Mouse (Mus musculus) MEL (cell line): ENCODE results near the gene A730015C16Rik. TPM values are rescaled to one million over a fixed set of nuclear protein-coding genes. Genes with fewer than 3 reads are reported as not detected.

ENCODE experiments used
- DNase-seq: peaks from one replicate; pipeline ENCODE4 v3.0.0; 2011; ENCODE audit warnings: low read depth, low spot score
- H3K27ac ChIP-seq: 2 replicates; pipeline ENCODE4 v1.5.1; 2012; ENCODE audit warnings: low read depth, mild to moderate bottlenecking, control low read depth, low read length, moderate library complexity; ENCODE audit not compliant: control insufficient read depth
- H3K27me3 ChIP-seq, 2 experiments: fragments of 150-350 bp in 1 of 2; sonication (generic) in 1 of 2; 2 replicates each; pipeline ENCODE4 v1.6.1; 2012; ENCODE audit warnings: low read length in 2 of 2, mild to moderate bottlenecking in 2 of 2, improper control_type of control experiment in 1 of 2, moderate library complexity in 1 of 2; ENCODE audit not compliant: insufficient read depth in 2 of 2, control insufficient read depth in 1 of 2
- H3K36me3 ChIP-seq, 2 experiments: 2 replicates each; pipeline ENCODE4 v1.6.1; 2012 to 2014; ENCODE audit warnings: low read length in 2 of 2, improper control_type of control experiment in 1 of 2, inconsistent platforms in 1 of 2, mild to moderate bottlenecking in 1 of 2; ENCODE audit not compliant: insufficient read depth in 2 of 2, control insufficient read depth in 1 of 2
- H3K4me1 ChIP-seq, 2 experiments: fragments of 150-350 bp in 1 of 2; sonication (generic) in 1 of 2; 2 replicates each; pipeline ENCODE4 v1.6.1; 2012; ENCODE audit warnings: low read length in 2 of 2, improper control_type of control experiment in 1 of 2, mild to moderate bottlenecking in 1 of 2; ENCODE audit not compliant: insufficient read depth in 2 of 2, control insufficient read depth in 1 of 2
- H3K4me3 ChIP-seq, 2 experiments: fragments of 150-350 bp in 1 of 2; sonication (generic) in 1 of 2; 2 replicates each; pipeline ENCODE4 v1.5.1; 2012; ENCODE audit warnings: low read depth in 2 of 2, low read length in 2 of 2, mild to moderate bottlenecking in 2 of 2, moderate library complexity in 2 of 2, control low read depth in 1 of 2, improper control_type of control experiment in 1 of 2; ENCODE audit not compliant: control insufficient read depth in 1 of 2, insufficient read depth in 1 of 2
- H3K79me2 ChIP-seq: 2 replicates; pipeline ENCODE4 v1.6.1; 2012; ENCODE audit warnings: mild to moderate bottlenecking, low read length, moderate library complexity; ENCODE audit not compliant: control insufficient read depth, poor library complexity, insufficient read depth
- H3K9ac ChIP-seq: 2 replicates; pipeline ENCODE4 v1.6.1; 2012; ENCODE audit warnings: low read depth, mild to moderate bottlenecking, control low read depth, low read length, moderate library complexity; ENCODE audit not compliant: control insufficient read depth, poor library complexity, severe bottlenecking
- H3K9me3 ChIP-seq: fragments of 150-350 bp; sonication (generic); replicated peaks from 2 replicates; pipeline ENCODE4 v1.6.1; 2012; ENCODE audit warnings: mild to moderate bottlenecking, low read length, improper control_type of control experiment, moderate library complexity; ENCODE audit not compliant: insufficient read depth
- BHLHE40 ChIP-seq: IDR thresholded peaks from 2 replicates; pipeline ENCODE4 v1.6.1; 2012; ENCODE audit warnings: low read depth, mild to moderate bottlenecking, inconsistent platforms, low read length, improper control_type of control experiment, borderline replicate concordance
- CTCF ChIP-seq, 3 experiments: IDR thresholded peaks in 2 of 3; conservative IDR thresholded peaks in 1 of 3; 2 replicates each; pipeline ENCODE4 v1.5.1; 2011 to 2012; ENCODE audit warnings: low read length in 3 of 3, low read depth in 2 of 3, mild to moderate bottlenecking in 2 of 3, improper control_type of control experiment in 1 of 3, inconsistent platforms in 1 of 3, mixed read lengths in 1 of 3, moderate library complexity in 1 of 3; ENCODE audit not compliant: control insufficient read depth in 1 of 3, insufficient read depth in 1 of 3, poor library complexity in 1 of 3, severe bottlenecking in 1 of 3
- E2F4 ChIP-seq: IDR thresholded peaks from 2 replicates; pipeline ENCODE4 v1.6.1; 2011; ENCODE audit warnings: low read depth, low read length, improper control_type of control experiment, borderline replicate concordance
- ELF1 ChIP-seq: IDR thresholded peaks from 2 replicates; pipeline ENCODE4 v1.6.1; 2014; ENCODE audit warnings: low read depth, mild to moderate bottlenecking, inconsistent platforms, low read length, improper control_type of control experiment, moderate library complexity
- EP300 ChIP-seq, 2 experiments: IDR thresholded peaks; 2 replicates each; pipeline ENCODE4 v1.6.1; 2011; ENCODE audit warnings: improper control_type of control experiment in 2 of 2, low read length in 2 of 2, low read depth in 1 of 2, mild to moderate bottlenecking in 1 of 2
- ETS1 ChIP-seq: IDR thresholded peaks from 2 replicates; pipeline ENCODE4 v1.6.1; 2012; ENCODE audit warnings: low read depth, mild to moderate bottlenecking, inconsistent platforms, low read length, improper control_type of control experiment, moderate library complexity
- GABPA ChIP-seq: IDR thresholded peaks from 2 replicates; pipeline ENCODE4 v1.6.1; 2012; ENCODE audit warnings: low read depth, mild to moderate bottlenecking, inconsistent platforms, low read length, improper control_type of control experiment, moderate library complexity
- GATA1 ChIP-seq: IDR thresholded peaks from 2 replicates; pipeline ENCODE4 v1.6.1; 2011; ENCODE audit warnings: low read depth, low read length, improper control_type of control experiment
- HCFC1 ChIP-seq: IDR thresholded peaks from 2 replicates; pipeline ENCODE4 v1.6.1; 2012; ENCODE audit warnings: low read depth, mild to moderate bottlenecking, inconsistent platforms, low read length, improper control_type of control experiment, moderate library complexity
- KAT2A ChIP-seq: conservative IDR thresholded peaks from 2 replicates; pipeline ENCODE4 v1.6.1; 2012; ENCODE audit warnings: low read depth, low read length, improper control_type of control experiment, inconsistent platforms
- MAX ChIP-seq: IDR thresholded peaks from 2 replicates; pipeline ENCODE4 v1.6.1; 2011; ENCODE audit warnings: low read length, improper control_type of control experiment
- MXI1 ChIP-seq: IDR thresholded peaks from 2 replicates; pipeline ENCODE4 v1.6.1; 2011; ENCODE audit warnings: mild to moderate bottlenecking, low read depth, low read length, improper control_type of control experiment
- MYB ChIP-seq: IDR thresholded peaks from 2 replicates; pipeline ENCODE4 v1.6.1; 2011; ENCODE audit warnings: mild to moderate bottlenecking, low read depth, low read length, improper control_type of control experiment
- MYC ChIP-seq: IDR thresholded peaks from 2 replicates; pipeline ENCODE4 v1.6.1; 2011; ENCODE audit warnings: low read depth, mild to moderate bottlenecking, low read length, improper control_type of control experiment, moderate library complexity
- NELFE ChIP-seq: IDR thresholded peaks from 2 replicates; pipeline ENCODE4 v1.6.1; 2011; ENCODE audit warnings: low read depth, low read length, improper control_type of control experiment
- POLR2A ChIP-seq, 2 experiments: IDR thresholded peaks; 2 replicates each; pipeline ENCODE4 v1.6.1; 2011 to 2012; ENCODE audit warnings: low read length in 2 of 2, mild to moderate bottlenecking in 2 of 2, control low read depth in 1 of 2, improper control_type of control experiment in 1 of 2, low read depth in 1 of 2, moderate library complexity in 1 of 2; ENCODE audit not compliant: control insufficient read depth in 1 of 2, insufficient read depth in 1 of 2, poor library complexity in 1 of 2
- POLR2AphosphoS2 ChIP-seq: IDR thresholded peaks from 2 replicates; pipeline ENCODE4 v1.6.1; 2011; ENCODE audit warnings: low read length, improper control_type of control experiment
- RCOR1 ChIP-seq: IDR thresholded peaks from 2 replicates; pipeline ENCODE4 v1.6.1; 2012; ENCODE audit warnings: low read depth, mild to moderate bottlenecking, inconsistent platforms, low read length, improper control_type of control experiment
- SIN3A ChIP-seq: IDR thresholded peaks from 2 replicates; pipeline ENCODE4 v1.6.1; 2012; ENCODE audit warnings: low read length, improper control_type of control experiment, inconsistent platforms
- SMC3 ChIP-seq: IDR thresholded peaks from 2 replicates; pipeline ENCODE4 v1.6.1; 2011; ENCODE audit warnings: low read depth, low read length, improper control_type of control experiment
- TBP ChIP-seq: IDR thresholded peaks from 2 replicates; pipeline ENCODE4 v1.8.0; 2011; ENCODE audit warnings: low read depth, low read length, improper control_type of control experiment
- TCF12 ChIP-seq: IDR thresholded peaks from 2 replicates; pipeline ENCODE4 v1.6.1; 2014; ENCODE audit warnings: low read depth, mild to moderate bottlenecking, inconsistent platforms, low read length, improper control_type of control experiment, moderate library complexity
- UBTF ChIP-seq: IDR thresholded peaks from 2 replicates; pipeline ENCODE4 v1.6.1; 2012; ENCODE audit warnings: low read depth, mild to moderate bottlenecking, inconsistent platforms, low read length, improper control_type of control experiment, moderate library complexity, borderline replicate concordance; ENCODE audit not compliant: insufficient read depth
- USF1 ChIP-seq: IDR thresholded peaks from 2 replicates; pipeline ENCODE4 v1.6.1; 2014; ENCODE audit warnings: low read depth, mild to moderate bottlenecking, inconsistent platforms, low read length, improper control_type of control experiment, moderate library complexity
- USF2 ChIP-seq, 2 experiments: IDR thresholded peaks; 2 replicates each; pipeline ENCODE4 v1.6.1; 2011 to 2012; ENCODE audit warnings: improper control_type of control experiment in 2 of 2, low read length in 2 of 2, borderline replicate concordance in 1 of 2, inconsistent platforms in 1 of 2, low read depth in 1 of 2, mild to moderate bottlenecking in 1 of 2; ENCODE audit not compliant: insufficient read depth in 1 of 2
- ZMIZ1 ChIP-seq: IDR thresholded peaks from 2 replicates; pipeline ENCODE4 v1.6.1; 2012; ENCODE audit warnings: low read depth, mild to moderate bottlenecking, inconsistent platforms, low read length, improper control_type of control experiment, moderate library complexity
- polyA plus RNA-seq, 2 experiments: library from polyadenylated mRNA; stranded (reverse) in 1 of 2; unstranded in 1 of 2; fragments of >175 nt in 1 of 2; fragments of >200 nt in 1 of 2; gene quantifications; 2 replicates each; pipeline versions ENCODE4 v1.2.1 to v1.2.4; 2012; ENCODE audit warnings: low replicate concordance in 2 of 2, low read depth in 1 of 2; ENCODE audit not compliant: insufficient read length in 2 of 2, insufficient read depth in 1 of 2, missing spikeins in 1 of 2
- total RNA-seq: library from RNA; depleted of rRNA; stranded (reverse); fragments of 300-350 nt; gene quantifications from 2 replicates; pipeline ENCODE4 v1.2.3, GENCODE M21; 2012

The A730015C16Rik gene
- total and polyA plus RNA-seq, 3 experiments, result 0.56 to 11.6 TPM; not detected in 1

DNA sequence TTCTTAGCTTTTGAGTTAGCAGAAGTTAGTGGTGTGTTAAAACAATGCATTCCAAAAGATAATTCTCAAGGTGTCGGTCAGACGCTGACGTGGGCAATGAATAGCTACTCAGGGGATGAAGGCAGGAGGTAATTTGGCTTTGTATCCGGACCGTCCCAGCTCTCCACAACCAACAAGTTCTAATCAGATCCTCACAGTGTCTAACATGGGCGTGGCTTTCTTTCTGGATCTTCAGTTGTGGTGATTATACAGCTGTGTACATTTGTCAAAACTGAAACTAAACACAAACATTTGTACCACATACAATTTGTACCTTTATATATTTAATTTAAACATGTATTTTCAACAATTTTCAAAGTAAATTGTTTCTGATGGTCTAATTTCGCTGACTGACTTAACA, 18.4 kb upstream of the A730015C16Rik start:
- peaks cover 3 to 4% of the 10 kb centered on the region in 2 experiments; a peak in 3 of 4 replicates for H3K4me1 ChIP-seq
- H3K9ac ChIP-seq, result no peak overlapping the region
- DNase-seq, result peak; percentile 66
- no peak for TF ChIP-seq MXI1
- peak; percentile 35; a peak in 2 of 4 replicates for TF ChIP-seq EP300 (IDR thresholded peaks at IDR 0.05; ENCODE audit: low read depth in 1 of 2, low read length in 2 of 2)
- TF ChIP-seq USF2 (IDR thresholded peaks at IDR 0.05; ENCODE audit: borderline replicate concordance in 1 of 2, insufficient read depth in 1 of 2, low read depth in 1 of 2, low read length in 2 of 2), result no peak
- no peak for TF ChIP-seq POLR2AphosphoS2
- no peak for TF ChIP-seq RCOR1
- no peak for TF ChIP-seq CTCF (IDR thresholded peaks at IDR 0.05 in 2 of 3, conservative IDR thresholded peaks at IDR 0.05 in 1 of 3; ENCODE audit: control insufficient read depth in 1 of 3, insufficient read depth in 1 of 3, low read depth in 2 of 3, low read length in 3 of 3, poor library complexity in 1 of 3, severe bottlenecking in 1 of 3)
- no peak for TF ChIP-seq BHLHE40
- TF ChIP-seq E2F4, result no peak
- peak; percentile 56; the same call in 1 of the 2 replicates for TF ChIP-seq SIN3A
- 0 out of 2 replicates have a peak, but pooled peaks have one; percentile 10 for TF ChIP-seq SMC3
- no peak for TF ChIP-seq USF1
- no peak for TF ChIP-seq GABPA
- TF ChIP-seq ETS1, result 0 out of 2 replicates have a peak, but pooled peaks have one; percentile 45
- TF ChIP-seq GATA1, result peak; percentile 40; the same call in 1 of the 2 replicates
- TF ChIP-seq ELF1, result no peak
- TF ChIP-seq TCF12, result peak; percentile 40; the same call in 1 of the 2 replicates
- H3K4me3 ChIP-seq, result peak overlapping the region; percentile 59 to 82
- no peaks in the 10 kb centered on the region for H3K9me3 ChIP-seq
- H3K27me3 ChIP-seq, result no peaks in the 10 kb centered on the region
- H3K79me2 ChIP-seq, result no peaks in the 10 kb centered on the region
- H3K36me3 ChIP-seq, result no peaks in the 10 kb centered on the region; a peak in 2 of 4 replicates
- H3K27ac ChIP-seq, result no peak overlapping the region

DNA sequence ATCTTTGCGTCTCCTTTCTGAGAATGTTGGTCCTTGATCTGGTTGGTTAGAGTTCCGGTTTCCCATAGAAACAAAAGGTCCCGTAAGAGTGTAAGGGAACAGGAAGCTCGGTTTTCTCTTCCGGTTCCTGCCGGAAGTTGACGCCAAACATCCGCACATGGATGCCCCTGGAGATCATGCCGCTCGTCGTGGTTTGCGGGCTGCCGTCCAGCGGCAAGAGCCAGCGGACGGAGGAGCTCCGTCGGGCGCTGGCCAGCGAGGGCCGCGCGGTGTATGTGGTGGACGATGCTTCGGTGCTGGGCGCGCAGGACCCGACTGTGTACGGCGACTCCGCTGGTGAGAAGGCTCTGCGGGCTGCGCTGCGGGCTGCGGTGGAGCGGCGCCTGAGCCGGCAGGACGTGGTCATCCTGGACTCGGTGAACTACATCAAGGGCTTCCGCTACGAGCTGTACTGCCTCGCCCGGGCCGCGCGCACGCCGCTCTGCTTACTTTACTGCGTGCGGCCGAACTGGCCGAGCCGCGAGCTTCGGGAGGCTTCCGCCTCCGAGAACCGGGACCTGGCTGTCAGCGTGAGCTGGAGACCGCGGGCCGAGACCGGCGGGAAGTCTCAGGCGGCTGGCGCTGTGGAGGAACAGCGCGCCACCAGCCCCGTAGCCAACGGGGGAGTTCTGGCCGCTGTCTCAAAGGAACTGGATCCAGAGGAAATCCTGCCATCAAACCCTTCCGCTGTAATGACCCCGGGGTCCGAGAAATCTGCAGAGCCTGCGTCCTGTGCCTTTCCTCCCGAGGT, 509 bp downstream of the A730015C16Rik start, which contains the start of gene Kti12:
TSS of gene Kti12 (plus strand) at position 71 of the 790 bp plus-strand sequence.
- Histone ChIP-seq H3K9ac (peak within 1 kb of the TSS; percentile 79), H3K79me2 (peaks cover 29% of the 10 kb centered on the region), H3K27ac (peak within 1 kb of the TSS; percentile 58), H3K4me1 (peaks cover 0 to 7% of the 10 kb centered on the region in 2 experiments; a peak in 2 of 4 replicates)
- peak; percentile 93 for DNase-seq
- TF ChIP-seq MXI1 (peak; percentile 98), NELFE (peak; percentile 93), MYC (peak; percentile 98), POLR2AphosphoS2 (peak; percentile 88), MYB (no peak), HCFC1 (peak; percentile 92), ZMIZ1 (peak; percentile 38; the same call in 1 of the 2 replicates), TBP (peak; percentile 87), KAT2A (peak; percentile 67), RCOR1 (no peak), UBTF (no peak), MAX (peak; percentile 95), SIN3A (peak; percentile 95), SMC3 (no peak), POLR2A (IDR thresholded peaks at IDR 0.05; ENCODE audit: control insufficient read depth in 1 of 2, insufficient read depth in 1 of 2, low read depth in 1 of 2, low read length in 2 of 2, poor library complexity in 1 of 2) (peak; percentile 58 to 94), ELF1 (peak; percentile 92)
- TF ChIP-seq, all 39 proteins: peak for 12
- peak within 1 kb of the TSS; percentile 76 for H3K4me3 ChIP-seq
- H3K27me3 ChIP-seq, result no peaks in the 10 kb centered on the region
- H3K36me3 ChIP-seq, result peaks cover 2 to 19% of the 10 kb centered on the region in 2 experiments; a peak in 3 of 4 replicates
- H3K9me3 ChIP-seq, result no peaks in the 10 kb centered on the region
